Mouse (Mus musculus) kidney, postnatal 0 days (tissue): Measurements from ENCODE around the gene Fbxl15. TPM values are rescaled to one million over a fixed set of nuclear protein-coding genes. Genes with fewer than 3 reads are reported as not detected.

Experiments
- ATAC-seq: fragments of 200-750 bp; cut with Nextera tagmentation; replicated peaks from 2 replicates; pipeline ENCODE4 v1.8.0; 2017; ENCODE audit warnings: low read depth, moderate number of reproducible peaks, moderate TSS enrichment, moderate library complexity; ENCODE audit not compliant: low FRiP score
- DNase-seq: peaks from one replicate; pipeline ENCODE4 v3.0.0-alpha.2; 2016; ENCODE audit warnings: low spot score
- H3K27ac ChIP-seq: fragments of 300-500 bp; sonication (generic); 2 replicates; pipeline ENCODE4 v1.5.1; 2014; ENCODE audit warnings: mild to moderate bottlenecking
- H3K27me3 ChIP-seq: fragments of 300-500 bp; sonication (generic); 2 replicates; pipeline ENCODE4 v1.6.1; 2014; ENCODE audit warnings: low read length, mixed read lengths; ENCODE audit not compliant: insufficient read depth
- H3K36me3 ChIP-seq: fragments of 300-500 bp; sonication (generic); 2 replicates; pipeline ENCODE4 v1.6.1; 2014; ENCODE audit warnings: low read length, mixed read lengths; ENCODE audit not compliant: insufficient read depth
- H3K4me1 ChIP-seq: fragments of 300-500 bp; sonication (generic); replicated peaks from 2 replicates; pipeline ENCODE4 v1.6.1; 2014; ENCODE audit warnings: antibody characterized with exemption, low read length, mixed read lengths; ENCODE audit not compliant: insufficient read depth
- H3K4me2 ChIP-seq: fragments of 300-500 bp; sonication (generic); 2 replicates; pipeline ENCODE4 v1.6.1; 2014; ENCODE audit warnings: mild to moderate bottlenecking, low read length, moderate library complexity, mixed read lengths
- H3K4me3 ChIP-seq: fragments of 300-500 bp; sonication (generic); replicated peaks from 2 replicates; pipeline ENCODE4 v1.5.1; 2014; ENCODE audit warnings: low read depth, low read length
- H3K9ac ChIP-seq: fragments of 300-500 bp; sonication (generic); 2 replicates; pipeline ENCODE4 v1.6.1; 2014; ENCODE audit warnings: low read depth, low read length
- H3K9me3 ChIP-seq: fragments of 300-500 bp; sonication (generic); replicated peaks from 2 replicates; pipeline ENCODE4 v1.6.1; 2016; ENCODE audit warnings: low read length, inconsistent platforms, mixed read lengths
- CTCF ChIP-seq: IDR thresholded peaks from 2 replicates; pipeline ENCODE4 v1.5.1; 2016; ENCODE audit warnings: antibody characterized with exemption, low read depth, mild to moderate bottlenecking, moderate library complexity
- WGBS: fragments of 180-500 bp; shearing (Covaris S2); extraction: QIAGEN DNeasy Blood & Tissue Kit; methylation state at CpG from one replicate; pipeline ENCODE4 v1.1.7; 2014; 5-methylcytosine and 5-hydroxymethylcytosine counted together
- polyA plus RNA-seq: library from polyadenylated mRNA; unstranded; fragments of >200 nt; fragmentation: Nextera tagmentation; extraction: Ambion mirVana; gene quantifications from 2 replicates; pipeline ENCODE4 v1.2.1, GENCODE M21; 2015

Fbxl15 gene
- polyA plus RNA-seq, result 29.9 and 33.8 TPM in 2 replicates

GRCm38 (mm10) chr19:46328081-46329030 lies at the start of gene Fbxl15:
TSS of gene Fbxl15 (plus strand) at chr19:46328184.
- ATAC-seq, result peak; percentile 83
- H3K9me3 ChIP-seq, result no peaks in the 10 kb centered on the region
- H3K4me3 ChIP-seq, result peak within 1 kb of the TSS; percentile 58
- under 1% methylated on average over 74 of the region's 81 CpGs for WGBS
- peak within 1 kb of the TSS; percentile 89 for H3K4me2 ChIP-seq
- H3K27me3 ChIP-seq, result peaks cover 19% of the 10 kb centered on the region
- H3K4me1 ChIP-seq, result peaks cover 19% of the 10 kb centered on the region
- peak within 1 kb of the TSS; percentile 70 for H3K9ac ChIP-seq
- H3K27ac ChIP-seq, result peak within 1 kb of the TSS; percentile 84
- TF ChIP-seq CTCF, result no peak
- peak; percentile 97 for DNase-seq
- H3K36me3 ChIP-seq, result peaks cover 16% of the 10 kb centered on the region

DNA sequence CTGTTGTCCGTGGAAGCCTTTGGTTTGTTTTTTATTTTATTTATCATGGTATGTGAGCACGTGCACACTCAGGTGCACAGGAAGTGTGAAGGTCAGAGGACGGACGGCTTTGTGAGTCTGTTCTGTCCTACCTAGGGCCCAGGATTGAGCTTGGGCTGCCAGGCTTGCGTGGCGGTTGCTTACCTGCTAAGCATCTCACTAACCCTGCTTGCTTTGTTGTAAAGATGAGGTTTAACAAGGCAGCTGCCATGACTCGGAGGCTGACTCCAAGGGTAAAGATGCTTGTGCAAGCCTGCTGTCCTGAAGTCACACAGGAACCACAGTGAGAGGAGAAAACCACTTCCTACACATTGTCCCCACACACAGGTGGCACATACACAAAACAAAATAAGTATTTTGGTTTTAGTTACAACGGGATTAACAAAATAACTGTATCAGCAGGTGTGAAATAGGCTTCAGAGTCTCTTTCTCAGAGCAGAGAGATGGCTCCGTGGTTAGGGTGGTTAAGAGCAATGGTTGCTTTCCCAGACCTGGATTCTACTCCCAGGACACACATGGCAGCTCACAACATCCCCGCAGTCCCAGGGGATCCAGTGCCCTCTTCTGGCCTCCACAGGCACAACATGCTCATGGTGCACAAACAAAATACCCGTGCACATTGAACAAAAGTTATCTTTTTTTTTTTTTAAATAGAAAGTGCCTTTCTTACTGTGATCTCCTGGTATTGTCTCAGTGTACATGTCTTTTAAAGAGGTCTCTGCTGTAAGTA lies 45.7 kb upstream of the Fbxl15 start:
- H3K27ac ChIP-seq, result no peak overlapping the region
- TF ChIP-seq CTCF, result peak; percentile 31; the same call in 1 of the 2 replicates
- H3K36me3 ChIP-seq, result peaks cover 68% of the 10 kb centered on the region
- 94% methylated on average over 11 of the region's 11 CpGs for WGBS
- H3K4me2 ChIP-seq, result no peak overlapping the region
- H3K27me3 ChIP-seq, result no peaks in the 10 kb centered on the region
- no peak overlapping the region for H3K4me3 ChIP-seq
- DNase-seq, result no peak
- no peak overlapping the region for H3K9ac ChIP-seq
- ATAC-seq, result no peak
- H3K4me1 ChIP-seq, result no peaks in the 10 kb centered on the region
- H3K9me3 ChIP-seq, result no peaks in the 10 kb centered on the region

DNA sequence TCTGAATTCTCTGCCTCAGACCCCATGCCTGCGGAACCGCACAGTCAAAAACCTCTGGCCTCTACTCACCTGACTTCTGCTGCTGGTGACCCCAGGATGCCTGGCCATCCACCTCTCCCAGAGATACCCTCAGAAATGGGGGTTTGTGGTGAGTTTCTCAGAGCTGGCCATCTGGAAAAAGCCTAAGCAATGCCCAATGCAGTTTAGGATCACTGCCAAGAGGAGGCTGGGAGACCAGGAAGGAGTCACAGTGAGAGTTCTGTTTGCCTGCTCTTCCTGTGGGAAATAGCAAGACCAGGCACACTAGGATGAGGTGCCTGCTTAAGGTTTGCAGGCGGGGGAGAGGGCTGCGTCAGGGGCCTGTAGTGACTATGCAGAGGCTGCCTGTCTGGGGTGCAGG lies 43.3 kb upstream of the Fbxl15 start:
- Histone ChIP-seq H3K27ac (no peak overlapping the region), H3K4me1 (no peaks in the 10 kb centered on the region), H3K27me3 (no peaks in the 10 kb centered on the region), H3K9ac (no peak overlapping the region), H3K9me3 (no peaks in the 10 kb centered on the region), H3K36me3 (peaks cover 59% of the 10 kb centered on the region), H3K4me2 (no peak overlapping the region), H3K4me3 (no peak overlapping the region)
- ATAC-seq, result no peak
- no peak for DNase-seq
- WGBS, result 96% methylated on average over 4 of the region's 4 CpGs
- TF ChIP-seq CTCF, result no peak

- peaks cover 49% of the 10 kb centered on the region for H3K36me3 ChIP-seq
- H3K27ac ChIP-seq, result no peak overlapping the region
- TF ChIP-seq CTCF, result no peak
- H3K4me1 ChIP-seq, result no peaks in the 10 kb centered on the region
- ATAC-seq, result no peak
- H3K9me3 ChIP-seq, result no peaks in the 10 kb centered on the region
- DNase-seq, result no peak
- no peak overlapping the region for H3K9ac ChIP-seq
- H3K4me2 ChIP-seq, result no peak overlapping the region
- H3K27me3 ChIP-seq, result no peaks in the 10 kb centered on the region
- H3K4me3 ChIP-seq, result no peak overlapping the region
- WGBS, result 65% methylated on average over 7 of the region's 7 CpGs
Observed at GRCm38 (mm10) chr19:46285631-46286030, 42.4 kb upstream of the Fbxl15 start.

GRCm38 (mm10) chr19:46286047-46286446 lies 41.9 kb upstream of the Fbxl15 start:
- H3K27me3 ChIP-seq, result no peaks in the 10 kb centered on the region
- DNase-seq (no peak), ATAC-seq (no peak)
- peaks cover 46% of the 10 kb centered on the region for H3K36me3 ChIP-seq
- no peaks in the 10 kb centered on the region for H3K4me1 ChIP-seq
- no peak overlapping the region for H3K4me2 ChIP-seq
- H3K4me3 ChIP-seq, result no peak overlapping the region
- WGBS, result 88% methylated on average over 6 of the region's 6 CpGs
- no peak for TF ChIP-seq CTCF
- H3K9ac ChIP-seq, result no peak overlapping the region
- no peaks in the 10 kb centered on the region for H3K9me3 ChIP-seq
- H3K27ac ChIP-seq, result no peak overlapping the region

DNA sequence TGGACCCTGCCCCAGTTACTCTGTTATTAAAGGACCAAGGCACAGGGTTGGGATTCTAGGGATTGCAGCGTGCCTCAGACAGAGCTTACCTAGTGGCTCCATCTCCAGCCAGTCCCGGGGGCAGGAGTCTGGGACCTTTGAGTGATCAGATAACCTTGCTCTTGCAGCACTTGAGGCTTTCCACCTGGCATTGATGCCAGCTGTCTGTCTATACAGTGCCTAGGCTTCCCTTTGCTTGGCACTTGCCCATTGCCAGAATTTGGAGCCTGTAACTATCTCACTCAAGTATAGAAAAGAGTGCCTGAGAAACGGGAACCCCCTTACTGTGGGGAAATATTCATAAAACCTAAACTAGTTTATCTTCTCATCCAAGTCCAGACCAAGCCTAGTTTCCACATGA lies 41.1 kb upstream of the Fbxl15 start:
- H3K36me3 ChIP-seq, result peaks cover 37% of the 10 kb centered on the region
- no peak overlapping the region for H3K4me3 ChIP-seq
- ATAC-seq (no peak), DNase-seq (no peak)
- H3K27ac ChIP-seq, result no peak overlapping the region
- WGBS, result 72% methylated on average over 3 of the region's 3 CpGs
- no peak overlapping the region for H3K4me2 ChIP-seq
- no peak overlapping the region for H3K9ac ChIP-seq
- H3K9me3 ChIP-seq, result no peaks in the 10 kb centered on the region
- no peak for TF ChIP-seq CTCF
- no peaks in the 10 kb centered on the region; the same call in 1 of the 2 replicates for H3K27me3 ChIP-seq
- H3K4me1 ChIP-seq, result no peaks in the 10 kb centered on the region
